Mouse (Mus musculus) frontal cortex, postnatal 25 days (tissue): ENCODE results near the gene Nat9.

ENCODE experiments used
- DNase-seq, 2 experiments: peaks; one replicate each; pipeline ENCODE4 v3.0.0; 2022; ENCODE audit warnings: low spot score in 2 of 2

Gene Nat9

GRCm38 (mm10) chr11:115215123-115215522, 27.5 kb upstream of the Nat9 start:
- no peak for DNase-seq

- no peak for DNase-seq
Measured at GRCm38 (mm10) chr11:115212116-115212515, 24.5 kb upstream of the Nat9 start.

DNA sequence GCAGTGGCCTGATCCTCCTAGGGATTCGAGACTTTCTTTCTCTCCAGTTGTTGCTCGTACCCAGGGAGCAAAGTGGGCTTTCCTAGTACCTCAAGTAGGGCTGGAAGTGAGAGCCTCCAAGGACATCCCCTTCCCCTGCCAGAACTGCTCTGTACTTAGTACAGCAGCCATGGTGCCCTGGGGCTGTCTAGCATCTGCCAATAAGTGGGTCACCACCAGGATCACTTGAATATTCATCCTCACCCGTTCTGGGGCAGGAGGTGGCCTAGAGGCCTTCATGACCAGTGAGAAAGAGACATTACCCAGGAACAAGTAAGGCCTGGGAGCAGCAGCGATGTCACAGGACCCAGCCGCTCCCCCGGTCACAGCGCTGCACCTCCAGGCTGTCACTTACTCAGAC, 22.3 kb upstream of the Nat9 start:
- DNase-seq, result no peak

DNA sequence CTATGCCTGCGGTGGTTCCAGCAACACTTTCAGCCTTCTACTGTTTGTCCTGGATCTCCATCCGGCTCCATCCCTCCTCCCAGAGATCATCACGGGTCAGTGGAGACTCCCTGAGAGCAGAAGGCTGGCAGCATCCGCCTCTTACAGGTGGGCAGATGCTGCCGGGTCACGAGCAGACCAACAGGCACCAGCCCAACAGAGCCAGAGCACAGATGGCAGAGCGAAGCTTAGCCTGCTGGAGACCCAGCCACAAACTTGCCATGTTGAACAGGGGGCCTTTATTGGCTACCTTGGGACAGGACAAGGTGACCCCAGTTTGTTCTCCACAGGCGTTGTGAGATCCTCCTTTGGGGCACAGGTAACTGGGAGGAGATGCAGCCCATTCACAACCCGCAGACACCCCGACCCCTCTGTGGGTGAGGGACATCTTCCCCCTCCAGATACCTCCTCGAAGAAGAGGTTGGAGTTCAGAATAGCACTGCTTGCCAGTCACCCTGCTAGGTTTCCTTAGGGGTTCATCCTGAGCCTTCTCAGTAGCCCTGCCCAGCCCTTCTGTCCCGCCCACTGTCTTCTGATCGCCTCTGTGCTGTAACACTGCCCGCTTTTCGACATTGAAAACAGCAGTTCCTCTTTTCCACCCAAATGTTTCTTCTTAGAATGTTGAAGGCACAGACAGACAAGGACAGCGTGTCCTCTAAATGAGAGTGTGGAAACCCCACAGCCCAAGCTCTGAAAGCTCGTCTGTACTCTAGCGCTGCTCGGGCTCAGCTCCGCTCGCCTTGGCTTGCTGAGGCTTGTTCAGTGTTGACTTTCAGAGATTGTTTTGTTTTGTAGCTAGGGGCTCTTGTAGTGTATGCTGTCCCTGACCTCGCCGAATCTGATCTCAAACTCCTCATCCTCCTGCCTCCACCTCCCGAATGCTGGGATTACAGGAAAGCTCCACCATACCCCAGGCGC, 21.4 kb upstream of the Nat9 start:
- no peak for DNase-seq

- no peak for DNase-seq
Measured at GRCm38 (mm10) chr11:115208126-115208525, 20.5 kb upstream of the Nat9 start.

DNA sequence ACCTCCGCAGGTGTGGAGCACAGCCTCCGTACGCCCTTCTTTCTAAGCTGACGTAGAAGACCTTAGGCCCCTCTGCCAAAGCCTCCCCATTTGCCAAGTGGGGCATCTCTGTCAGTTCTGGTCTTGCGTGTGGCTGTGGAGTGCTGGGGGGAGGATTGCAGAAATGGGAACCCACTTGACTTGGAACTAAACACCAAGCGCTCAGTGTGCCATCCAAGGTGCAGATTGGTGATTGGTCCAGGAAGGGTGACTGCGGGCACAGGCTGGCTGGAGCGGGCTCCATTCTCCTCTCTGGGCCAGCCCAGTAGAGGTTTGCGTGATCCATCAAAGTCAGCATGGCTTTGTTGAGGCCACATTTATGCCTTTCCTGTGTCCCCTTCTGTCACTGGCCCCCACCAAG, 15.1 kb upstream of the Nat9 start:
- DNase-seq, result no peak

DNA sequence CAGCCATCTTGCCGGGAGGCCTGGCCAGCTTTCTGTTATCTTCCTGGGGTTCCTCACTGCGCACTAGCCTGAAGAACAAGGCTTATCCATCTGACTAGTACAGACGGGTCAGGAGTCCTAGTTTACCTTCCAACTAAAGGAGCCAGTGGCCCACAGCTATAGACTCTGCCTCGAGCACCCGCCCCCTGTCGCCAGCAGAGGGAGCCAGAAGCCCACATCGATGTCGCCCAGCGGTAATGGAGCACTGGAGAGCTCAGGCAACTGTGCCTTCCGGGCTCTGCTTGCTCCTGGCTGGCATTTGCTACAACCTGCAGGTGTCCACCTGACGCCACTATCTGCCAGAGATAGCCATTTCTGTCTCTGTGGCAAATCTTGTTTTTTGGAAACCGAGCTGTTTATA, 14.7 kb upstream of the Nat9 start:
- peak; percentile 67 to 78 for DNase-seq

GRCm38 (mm10) chr11:115200520-115200919, 12.9 kb upstream of the Nat9 start:
- DNase-seq, result no peak

- DNase-seq, result no peak
Measured at GRCm38 (mm10) chr11:115198932-115199384, 11.3 kb upstream of the Nat9 start.

- DNase-seq, result no peak
Measured at GRCm38 (mm10) chr11:115197558-115197957, 9.9 kb upstream of the Nat9 start.

GRCm38 (mm10) chr11:115195933-115196332, 8.3 kb upstream of the Nat9 start:
- DNase-seq, result no peak

DNA sequence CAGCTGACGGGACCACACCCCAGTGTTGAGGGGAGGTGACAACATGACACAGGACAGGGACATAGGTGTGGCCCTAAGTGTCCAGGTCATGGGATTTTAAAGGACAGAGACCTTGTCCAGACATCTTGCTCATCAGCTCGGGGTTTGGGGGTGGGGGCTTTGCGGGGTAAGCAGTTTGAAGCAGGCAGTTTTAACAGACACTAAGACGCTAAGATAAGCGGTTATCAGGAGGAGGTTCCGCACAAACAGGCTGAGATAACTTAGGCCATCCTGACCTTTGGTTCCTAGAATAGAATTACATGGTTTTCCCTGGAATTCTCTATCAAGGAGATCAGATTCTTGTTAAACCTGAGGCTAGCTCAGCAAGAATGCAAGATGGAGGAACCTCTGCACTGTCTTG, 7.0 kb upstream of the Nat9 start:
- no peak for DNase-seq

DNA sequence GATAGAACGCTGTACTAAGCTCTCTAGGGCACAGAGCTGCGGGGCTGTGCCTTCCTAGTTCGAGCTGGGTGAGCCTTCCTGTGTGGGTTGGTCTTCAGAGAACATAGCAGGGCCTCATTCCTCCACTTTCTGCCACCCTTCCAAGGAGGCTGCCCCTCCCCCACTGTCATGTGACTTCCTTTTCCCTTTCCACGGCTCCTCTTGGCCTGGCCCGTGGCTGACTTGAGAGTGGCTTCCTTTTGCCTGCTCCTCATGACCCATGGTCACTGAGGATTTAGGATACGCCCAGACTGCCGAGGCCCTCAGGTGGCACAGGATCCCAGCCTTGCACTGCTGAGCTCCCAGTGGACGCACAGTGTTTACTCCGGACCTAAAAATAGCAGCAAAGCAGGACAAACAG, 4.5 kb upstream of the Nat9 start:
- DNase-seq, result no peak

DNA sequence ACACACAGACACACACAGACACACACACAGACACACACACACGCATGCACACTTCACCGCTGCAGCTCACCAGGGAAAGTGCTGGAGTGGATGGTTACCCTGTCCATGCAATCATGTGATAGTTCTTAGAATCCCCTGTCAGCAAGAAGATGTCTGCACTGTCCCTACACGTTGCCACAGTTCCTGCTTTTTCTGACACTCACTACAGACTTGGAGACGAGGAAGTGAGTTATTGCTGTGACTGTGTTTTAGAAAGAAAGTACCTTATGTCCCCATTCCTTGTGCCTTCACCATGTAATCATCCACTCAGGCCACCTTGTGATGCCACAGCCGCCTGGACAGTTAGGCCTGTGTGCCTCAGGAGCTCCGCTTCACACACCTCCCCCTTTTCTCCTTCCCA, 1.6 kb upstream of the Nat9 start:
- DNase-seq, result no peak

DNA sequence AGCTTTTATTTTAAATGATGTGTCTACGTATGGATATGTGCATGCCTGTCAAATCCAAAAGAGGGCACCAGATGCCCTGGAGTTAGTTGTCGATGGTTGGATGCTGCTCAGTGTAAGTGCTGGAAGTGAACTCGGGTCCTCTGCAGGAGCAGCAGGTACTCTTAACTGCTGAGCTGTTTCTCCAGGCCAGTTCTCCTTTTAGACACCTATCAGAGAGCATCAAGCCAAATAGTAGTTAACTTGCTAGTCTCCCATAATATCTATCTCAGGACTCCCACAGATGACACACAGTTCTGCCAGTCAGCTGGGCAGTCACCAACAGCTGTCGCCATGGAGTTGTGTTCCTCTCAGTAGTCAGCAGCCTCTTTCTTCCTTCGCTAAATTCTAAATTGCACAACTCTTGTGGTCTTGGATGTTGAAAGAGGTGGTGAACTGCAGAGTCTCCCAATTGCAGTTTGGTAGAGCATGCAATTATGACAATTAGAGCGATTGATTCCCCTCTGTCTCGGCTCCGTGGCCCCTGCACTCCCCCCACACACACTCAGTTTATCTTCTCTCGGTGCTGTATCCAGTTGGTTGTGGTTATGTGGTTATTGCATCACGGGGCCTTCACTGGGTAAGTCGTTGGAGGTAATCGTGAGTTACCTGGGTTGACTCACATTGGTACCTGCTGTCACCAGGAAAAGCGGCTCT, 1.0 kb upstream of the Nat9 start:
- no peak for DNase-seq

DNA sequence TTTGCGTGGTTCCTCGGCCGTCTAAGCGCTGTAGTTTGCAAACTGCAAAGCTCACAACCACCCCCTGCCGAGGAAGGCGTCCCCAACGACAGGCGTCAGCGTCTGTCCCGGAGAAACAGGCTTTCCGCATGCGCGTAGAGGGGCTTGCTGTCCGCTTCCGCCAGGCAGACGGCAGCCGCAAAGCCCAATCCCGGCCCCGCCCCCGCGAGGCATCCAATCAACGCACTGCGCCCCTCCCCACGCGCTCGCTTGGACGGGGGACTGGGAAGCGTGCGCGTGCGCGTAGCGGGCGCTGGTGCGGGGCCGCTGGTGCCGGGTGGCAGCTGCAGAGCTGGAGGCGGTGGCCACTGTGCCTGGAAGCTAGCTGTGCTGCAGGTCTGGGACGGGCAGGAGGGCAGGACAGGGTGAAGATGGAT, 427 bp downstream of the Nat9 start, which contains the start of gene Tmem104:
TSS of gene Tmem104 (plus strand) at position 264 of the 416 bp plus-strand sequence.
- peak; percentile 97 to 99 for DNase-seq

- DNase-seq, result no peak
Measured at GRCm38 (mm10) chr11:115184973-115185372, 2.7 kb downstream of the Nat9 start.

DNA sequence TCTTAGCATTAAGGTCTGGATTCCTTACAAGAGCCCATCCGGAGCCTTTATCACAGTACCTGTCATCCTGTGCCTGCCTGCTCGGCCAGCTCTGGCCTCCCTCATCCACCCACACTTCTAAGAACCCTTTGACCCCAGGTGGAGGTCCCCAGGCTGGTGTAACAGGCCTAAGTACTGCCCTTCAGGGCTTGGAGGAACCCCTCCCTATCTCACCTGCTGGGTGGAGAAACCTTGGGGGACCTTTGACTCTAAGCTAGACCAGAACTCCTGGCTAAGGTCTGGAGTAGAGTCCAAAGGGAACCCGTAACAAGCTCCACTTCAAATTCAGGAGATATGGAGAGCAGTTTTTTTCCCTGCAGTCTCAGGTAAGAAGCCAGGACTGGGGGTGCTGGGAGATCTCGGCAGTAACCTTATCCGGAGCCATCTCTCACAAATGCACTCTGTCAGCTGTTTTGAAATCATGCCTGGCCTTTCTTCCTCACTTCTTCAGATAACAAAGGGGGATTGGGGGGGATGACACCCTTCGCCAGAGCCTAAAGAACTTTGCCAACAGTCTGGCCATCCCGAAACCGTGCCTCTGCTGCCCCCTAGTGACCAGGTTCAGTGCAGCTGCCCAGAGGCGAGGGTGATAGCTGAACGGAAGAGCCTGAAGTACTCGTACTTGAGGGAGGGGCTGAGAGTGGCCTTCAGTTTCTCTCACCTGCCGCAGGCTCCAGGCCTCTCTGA, 5.6 kb downstream of the Nat9 start:
- peak; percentile 61 to 64 for DNase-seq

GRCm38 (mm10) chr11:115179881-115180280, 7.8 kb downstream of the Nat9 start:
- DNase-seq, result no peak

DNA sequence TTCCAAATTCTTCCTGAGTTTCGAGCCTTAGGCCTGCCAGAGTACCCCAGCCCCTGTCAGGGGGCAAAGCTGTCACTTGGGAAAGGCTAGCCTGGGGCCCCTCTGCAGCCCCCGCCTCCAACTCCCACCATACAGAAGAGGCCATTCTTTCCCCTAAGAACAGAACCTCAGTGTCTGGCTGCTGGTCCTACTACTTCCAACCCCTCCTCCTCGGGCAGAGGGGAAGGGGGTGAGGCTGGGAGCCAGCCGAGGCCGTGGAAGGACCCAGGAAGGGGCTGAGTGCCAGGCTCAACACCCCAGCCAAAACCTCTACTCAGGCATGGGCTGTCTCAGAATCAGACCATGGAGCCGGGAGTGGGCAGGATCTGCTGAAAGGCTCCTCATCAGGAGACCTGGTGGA, 8.5 kb downstream of the Nat9 start:
- no peak for DNase-seq

DNA sequence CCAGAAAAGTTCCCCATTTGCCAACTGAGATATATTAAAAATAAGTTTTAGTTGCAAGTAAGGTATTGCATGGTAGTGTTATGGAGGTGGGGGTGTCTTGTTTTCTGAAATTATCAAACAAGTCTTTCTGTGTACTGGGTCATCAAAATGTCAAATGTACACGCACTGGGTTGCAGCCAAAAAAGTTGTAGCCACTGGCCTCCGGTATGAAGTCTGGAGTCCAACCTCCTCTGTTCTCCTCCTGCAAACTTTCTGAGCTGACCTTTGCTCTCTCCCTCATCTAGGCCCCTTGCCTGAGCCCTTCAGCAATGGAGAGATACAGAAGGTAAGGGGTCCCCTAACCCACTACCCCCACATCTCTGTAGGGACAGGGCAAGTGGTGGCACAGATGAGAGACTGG, 8.9 kb downstream of the Nat9 start:
- no peak for DNase-seq

GRCm38 (mm10) chr11:115177559-115178195, 10.0 kb downstream of the Nat9 start:
- DNase-seq, result no peak
